Mouse (Mus musculus) hindlimb bud, embryonic 11.5 days (tissue): Measurements from ENCODE around the gene Ddx28.

ENCODE experiments used
- DNase-seq: peaks from one replicate; pipeline ENCODE4 v3.0.0-alpha.2; 2012; ENCODE audit warnings: low read depth, low spot score; ENCODE audit errors: extremely low spot score

The Ddx28 gene

GRCm38 (mm10) chr8:105969367-105969766 lies 42.3 kb downstream of the Ddx28 start:
- no peak for DNase-seq

- DNase-seq: no peak
Measured at GRCm38 (mm10) chr8:105966692-105967311, 44.9 kb downstream of the Ddx28 start.

DNA sequence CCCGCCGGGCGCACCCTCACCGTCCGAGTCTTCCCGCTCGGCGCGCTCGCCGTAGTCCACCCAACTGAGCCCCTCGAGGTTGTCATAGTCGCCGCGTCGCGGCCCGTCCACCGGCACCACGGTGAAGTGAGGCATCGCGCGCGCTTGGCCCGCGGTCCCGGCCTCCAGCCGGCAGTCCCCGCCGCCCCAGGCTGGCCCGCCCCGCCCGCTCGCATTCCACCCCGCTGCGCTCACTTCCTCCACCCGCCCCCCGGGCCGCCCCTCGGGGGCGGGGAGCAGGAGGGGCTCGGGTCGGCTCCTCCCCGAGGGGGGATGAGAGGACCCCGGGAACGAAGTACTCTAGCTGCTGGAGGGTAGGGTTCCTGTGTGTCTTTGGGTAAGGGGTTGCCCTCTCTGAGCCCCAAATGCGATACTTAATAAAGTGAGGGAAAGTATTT lies 45.8 kb downstream of the Ddx28 start, which contains the start of gene Slc12a4:
Gene Slc12a4, minus strand, starts transcription at position 193 of the 437 bp plus-strand sequence.
- DNase-seq: no peak

GRCm38 (mm10) chr8:105965266-105965904 lies 46.3 kb downstream of the Ddx28 start:
- DNase-seq: no peak

DNA sequence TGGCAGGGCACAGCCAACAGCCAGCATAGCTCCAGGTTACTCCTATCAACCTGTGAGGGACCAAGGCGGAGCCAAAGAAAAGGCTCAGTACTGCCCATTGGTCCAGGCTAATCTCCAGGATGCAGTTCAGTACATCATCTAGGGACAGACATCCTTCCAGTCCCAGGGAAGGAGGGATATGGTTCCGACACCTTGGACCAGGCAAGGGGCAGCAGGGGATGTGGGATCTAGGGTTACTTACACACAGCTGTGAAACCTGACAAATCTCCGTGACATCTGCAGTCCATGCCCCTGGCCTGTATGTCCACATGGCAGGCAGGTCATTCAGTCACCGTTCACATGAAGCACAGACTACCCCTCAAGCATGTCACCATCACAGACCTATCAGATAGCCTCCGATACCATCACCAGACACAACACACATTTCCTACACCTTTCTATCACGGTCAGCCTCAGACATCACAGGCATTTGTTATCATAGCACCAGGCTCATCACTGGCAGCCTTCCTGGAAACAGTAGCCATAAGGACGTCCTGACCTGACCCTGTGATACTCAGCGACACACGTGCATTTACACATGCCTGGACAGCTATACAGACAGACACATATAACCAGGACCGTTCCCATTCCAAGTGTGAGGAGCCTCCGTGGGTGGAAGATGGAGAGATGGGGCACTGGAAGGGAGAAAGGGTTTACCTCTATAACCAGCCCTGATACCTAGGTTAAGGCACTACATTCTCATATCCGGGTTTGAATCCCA lies 47.0 kb downstream of the Ddx28 start:
- DNase-seq: no peak

DNA sequence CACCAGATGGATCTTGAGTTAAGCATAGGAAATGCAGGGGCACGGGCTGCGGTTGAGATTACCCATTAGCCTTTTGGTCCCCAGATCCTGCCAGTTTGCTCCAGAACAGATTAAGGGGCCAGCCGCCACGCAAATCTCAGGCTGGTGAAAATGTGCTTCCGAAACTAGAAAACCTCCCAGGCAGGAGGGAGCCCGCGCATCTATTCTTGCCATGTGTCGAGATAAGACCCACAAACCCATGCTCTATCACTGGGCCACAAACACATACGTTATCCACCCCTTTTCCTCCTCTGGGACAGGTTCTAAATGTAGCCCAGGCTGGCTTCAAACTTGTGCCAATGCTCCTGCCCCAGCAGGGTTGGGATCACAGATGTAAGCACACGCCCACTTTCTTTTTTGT lies 50.1 kb downstream of the Ddx28 start:
- no peak for DNase-seq

- no peak for DNase-seq
Measured at GRCm38 (mm10) chr8:105961101-105961500, 50.6 kb downstream of the Ddx28 start.
